Mouse (Mus musculus): ENCODE results near the gene Cnrip1.

Cnrip1 gene

DNA sequence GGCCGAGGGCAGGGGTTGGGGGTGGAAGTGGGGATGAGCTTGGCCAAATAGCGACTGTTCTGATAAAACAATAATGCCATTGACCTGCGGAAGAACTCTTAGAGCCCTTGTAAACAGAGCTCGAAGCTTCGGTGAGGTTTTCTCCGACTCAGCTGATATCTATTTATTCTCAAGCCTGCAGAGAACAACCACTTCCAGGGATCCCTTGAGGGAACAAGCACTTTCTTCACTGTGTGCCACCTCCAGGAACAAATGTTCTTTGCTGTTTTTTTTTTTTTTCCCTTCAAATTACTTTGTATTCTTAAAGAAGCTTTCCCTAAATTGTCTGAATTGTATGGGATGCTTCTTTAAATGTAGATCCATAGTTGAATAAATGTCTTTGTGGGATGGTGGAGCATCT, 56.0 kb downstream of the Cnrip1 start:
- DNase-seq (ENCODE audit: low spot score), result no peak

- no peak for DNase-seq (ENCODE audit: low spot score)
These were observed 61.2 kb downstream of the Cnrip1 start for GRCm38 (mm10) chr11:17112419-17113090.

DNA sequence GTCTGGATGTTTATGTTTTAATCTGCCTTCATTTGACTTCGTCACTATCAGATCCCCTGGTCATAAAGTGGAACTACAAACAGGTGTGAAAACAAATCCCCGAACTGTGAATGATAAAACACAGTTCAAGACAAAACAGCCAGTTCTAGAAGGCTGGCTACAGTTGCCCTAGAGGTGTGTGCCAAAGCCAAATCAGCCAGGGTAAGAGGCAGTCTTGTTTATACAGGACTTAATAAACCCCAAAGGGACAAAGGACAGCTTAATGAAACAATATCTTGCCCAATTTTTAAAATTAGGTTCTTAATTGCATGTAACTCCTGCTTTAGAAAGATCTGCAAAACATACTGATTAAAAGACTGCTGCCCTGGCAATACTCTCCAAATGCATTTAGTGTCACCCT, 75.0 kb downstream of the Cnrip1 start:
- no peak for DNase-seq (ENCODE audit: low spot score)

Measured in embryo, embryonic 10.5 days (tissue).